Mouse (Mus musculus) CH12.LX (cell line): Measurements from ENCODE around the gene Cdh13. TPM values are rescaled to one million over a fixed set of nuclear protein-coding genes. Genes with fewer than 3 reads are reported as not detected.

Experiments
- DNase-seq: peaks from one replicate; pipeline ENCODE4 v3.0.0-alpha.2; 2013; ENCODE audit errors: extremely low read depth
- H3K27ac ChIP-seq: 2 replicates; pipeline ENCODE4 v1.5.1; 2012; ENCODE audit warnings: low read depth, mild to moderate bottlenecking, control low read depth, moderate library complexity; ENCODE audit not compliant: insufficient read depth
- H3K27me3 ChIP-seq: replicated peaks from 2 replicates; pipeline ENCODE3; 2012; ENCODE audit warnings: inconsistent platforms
- H3K36me3 ChIP-seq, 2 experiments: replicated peaks in 1 of 2; 2 replicates each; pipeline versions ENCODE3 to v1.6.1; 2012; ENCODE audit warnings: inconsistent platforms in 1 of 2, low read length in 1 of 2, mild to moderate bottlenecking in 1 of 2, mixed read lengths in 1 of 2, moderate library complexity in 1 of 2; ENCODE audit not compliant: control insufficient read depth in 1 of 2, insufficient read depth in 1 of 2
- H3K4me1 ChIP-seq, 2 experiments: 2 replicates each; pipeline ENCODE4 v1.6.1; 2012; ENCODE audit warnings: inconsistent platforms in 1 of 2, moderate library complexity in 1 of 2; ENCODE audit not compliant: insufficient read depth in 2 of 2, control insufficient read depth in 1 of 2
- H3K4me2 ChIP-seq: 2 replicates; pipeline ENCODE4 v1.6.1; 2012; ENCODE audit warnings: low read depth, mild to moderate bottlenecking, control low read depth; ENCODE audit not compliant: poor library complexity, insufficient read depth, severe bottlenecking
- H3K4me3 ChIP-seq, 3 experiments: fragments of 150-350 bp in 1 of 3; sonication (generic) in 1 of 3; replicated peaks in 1 of 3; 2 replicates each; pipeline versions ENCODE3 to v1.5.1; 2011 to 2012; ENCODE audit warnings: low read depth in 2 of 3, low read length in 2 of 3, mild to moderate bottlenecking in 2 of 3, moderate library complexity in 2 of 3, control low read depth in 1 of 3, improper control_type of control experiment in 1 of 3, inconsistent platforms in 1 of 3, mixed read lengths in 1 of 3; ENCODE audit not compliant: poor library complexity in 1 of 3
- H3K79me2 ChIP-seq: replicated peaks from 2 replicates; pipeline ENCODE4 v1.6.1; 2012; ENCODE audit warnings: mild to moderate bottlenecking, moderate library complexity; ENCODE audit not compliant: control insufficient read depth, poor library complexity, insufficient read depth, severe bottlenecking; ENCODE audit errors: extremely low read depth
- H3K9ac ChIP-seq: 2 replicates; pipeline ENCODE4 v1.6.1; 2012; ENCODE audit warnings: low read depth, mild to moderate bottlenecking, control low read depth, moderate library complexity; ENCODE audit not compliant: insufficient read depth
- H3K9me3 ChIP-seq: replicated peaks from 2 replicates; pipeline ENCODE3; 2012; ENCODE audit warnings: low read length, inconsistent platforms, mixed read lengths
- BHLHE40 ChIP-seq: IDR thresholded peaks from 2 replicates; pipeline ENCODE4 v1.6.1; 2011; ENCODE audit warnings: mild to moderate bottlenecking, low read depth, low read length, improper control_type of control experiment
- CHD2 ChIP-seq: IDR thresholded peaks from 2 replicates; pipeline ENCODE4 v1.6.1; 2011; ENCODE audit warnings: low read length, improper control_type of control experiment
- CTCF ChIP-seq, 2 experiments: IDR thresholded peaks in 1 of 2; conservative IDR thresholded peaks in 1 of 2; 2 replicates each; pipeline ENCODE4 v1.5.1; 2011 to 2012; ENCODE audit warnings: low read depth in 2 of 2, low read length in 2 of 2, improper control_type of control experiment in 1 of 2, inconsistent platforms in 1 of 2, mild to moderate bottlenecking in 1 of 2, moderate library complexity in 1 of 2
- EP300 ChIP-seq: IDR thresholded peaks from 2 replicates; pipeline ENCODE4 v1.6.1; 2011; ENCODE audit warnings: low read length, improper control_type of control experiment
- GABPA ChIP-seq: IDR thresholded peaks from 2 replicates; pipeline ENCODE4 v1.6.1; 2012; ENCODE audit warnings: low read depth, low read length, improper control_type of control experiment, inconsistent platforms; ENCODE audit not compliant: insufficient replicate concordance
- MAFK ChIP-seq: IDR thresholded peaks from 2 replicates; pipeline ENCODE4 v1.6.1; 2011; ENCODE audit warnings: low read length, improper control_type of control experiment; ENCODE audit not compliant: insufficient replicate concordance
- MEF2A ChIP-seq: IDR thresholded peaks from 2 replicates; pipeline ENCODE4 v1.6.1; 2014; ENCODE audit warnings: low read depth, mild to moderate bottlenecking, inconsistent platforms, low read length, improper control_type of control experiment, borderline replicate concordance
- MXI1 ChIP-seq: IDR thresholded peaks from 2 replicates; pipeline ENCODE4 v1.6.1; 2011; ENCODE audit warnings: mild to moderate bottlenecking, low read depth, low read length, improper control_type of control experiment
- MYC ChIP-seq: IDR thresholded peaks from 2 replicates; pipeline ENCODE4 v1.6.1; 2011; ENCODE audit warnings: low read depth, mild to moderate bottlenecking, improper control_type of control experiment, low read length
- NRF1 ChIP-seq: IDR thresholded peaks from 2 replicates; pipeline ENCODE4 v1.6.1; 2014; ENCODE audit warnings: low read depth, mild to moderate bottlenecking, inconsistent platforms, low read length, improper control_type of control experiment, moderate library complexity
- PAX5 ChIP-seq: IDR thresholded peaks from 2 replicates; pipeline ENCODE4 v1.6.1; 2012; ENCODE audit warnings: low read length, inconsistent platforms, mixed read lengths
- POLR2AphosphoS2 ChIP-seq: IDR thresholded peaks from 2 replicates; pipeline ENCODE4 v1.6.1; 2011; ENCODE audit warnings: low read depth, low read length, improper control_type of control experiment
- RAD21 ChIP-seq: IDR thresholded peaks from 2 replicates; pipeline ENCODE4 v1.6.1; 2011; ENCODE audit warnings: low read depth, mild to moderate bottlenecking, low read length, improper control_type of control experiment, moderate library complexity
- USF2 ChIP-seq: conservative IDR thresholded peaks from 2 replicates; pipeline ENCODE4 v1.6.1; 2011; ENCODE audit warnings: low read depth, low read length, improper control_type of control experiment
- ZC3H11A ChIP-seq: IDR thresholded peaks from 2 replicates; pipeline ENCODE4 v1.6.1; 2012; ENCODE audit warnings: low read depth, mild to moderate bottlenecking, inconsistent platforms, low read length, improper control_type of control experiment
- ZMIZ1 ChIP-seq: IDR thresholded peaks from 2 replicates; pipeline ENCODE4 v1.6.1; 2012; ENCODE audit warnings: low read depth, mild to moderate bottlenecking, inconsistent platforms, low read length, improper control_type of control experiment
- ZNF384 ChIP-seq: IDR thresholded peaks from 2 replicates; pipeline ENCODE4 v1.6.1; 2012; ENCODE audit warnings: low read depth, low read length, improper control_type of control experiment, inconsistent platforms
- dilution Hi-C: fragments of 300-500 bp; cut with MboI; formaldehyde crosslinking; loops from 2 replicates; pipeline ENCODE4 v1.14.3; 2020; ENCODE audit warnings: low sequenced_read_pairs; ENCODE audit not compliant: extremely low pct_unique_long_range_greater_than_20kb, extremely low pct_ligation_motif_present
- in situ Hi-C: fragments of 300-500 bp; cut with MboI; formaldehyde crosslinking; loops from 3 replicates; pipeline ENCODE4 v1.14.3; 2019; ENCODE audit warnings: low sequenced_read_pairs, low pct_ligation_motif_present, low pct_unique_long_range_greater_than_20kb, mixed read lengths
- polyA plus RNA-seq: library from polyadenylated mRNA; unstranded; fragments of >175 nt; gene quantifications from 2 replicates; pipeline ENCODE4 v1.2.1, GENCODE M21; 2012; ENCODE audit warnings: low read depth; ENCODE audit not compliant: insufficient read length
- total RNA-seq, 2 experiments: library from RNA; depleted of rRNA; stranded (reverse); fragments of 300-350 nt in 1 of 2; fragments of >200 nt in 1 of 2; gene quantifications; 2 replicates each; pipeline ENCODE4 v1.2.3; 2012 to 2014

The Cdh13 gene
- total and polyA plus RNA-seq, 3 experiments, result not detected

- H3K9me3 ChIP-seq, result peaks cover 97% of the 10 kb centered on the region
Measured at GRCm38 (mm10) chr8:118339711-118340110, 56.2 kb downstream of the Cdh13 start.

GRCm38 (mm10) chr8:118343267-118343666, 59.7 kb downstream of the Cdh13 start:
- no peak for TF ChIP-seq USF2
- TF ChIP-seq ZMIZ1, result no peak
- no peak for TF ChIP-seq POLR2AphosphoS2
- no peak for TF ChIP-seq MAFK
- no peak for TF ChIP-seq EP300
- TF ChIP-seq RAD21, result no peak
- TF ChIP-seq CTCF (conservative IDR thresholded peaks at IDR 0.05 in 1 of 2, IDR thresholded peaks at IDR 0.05 in 1 of 2; ENCODE audit: low read depth in 2 of 2, low read length in 2 of 2), result no peak
- TF ChIP-seq GABPA, result no peak
- H3K4me2 ChIP-seq, result no peak overlapping the region
- no peak overlapping the region for H3K27ac ChIP-seq
- dilution Hi-C loops (no loop called here), in situ Hi-C loops (no loop called here)
- H3K4me1 ChIP-seq, result no peaks in the 10 kb centered on the region
- no peak for DNase-seq
- no peaks in the 10 kb centered on the region for H3K27me3 ChIP-seq
- H3K9me3 ChIP-seq, result peaks cover 94% of the 10 kb centered on the region
- no peak overlapping the region for H3K9ac ChIP-seq
- H3K36me3 ChIP-seq, result no peaks in the 10 kb centered on the region
- H3K4me3 ChIP-seq, result no peak overlapping the region
- no peaks in the 10 kb centered on the region for H3K79me2 ChIP-seq

More at GRCm38 (mm10) chr8:118339711-118340110, 56.2 kb downstream of the Cdh13 start:
- Histone ChIP-seq H3K36me3 (no peaks in the 10 kb centered on the region), H3K27ac (no peak overlapping the region), H3K4me3 (no peak overlapping the region), H3K79me2 (no peaks in the 10 kb centered on the region), H3K4me2 (no peak overlapping the region), H3K4me1 (no peaks in the 10 kb centered on the region), H3K9ac (no peak overlapping the region), H3K27me3 (no peaks in the 10 kb centered on the region)
- TF ChIP-seq ZC3H11A, result no peak
- TF ChIP-seq ZNF384, result no peak
- no peak for TF ChIP-seq RAD21
- no peak for TF ChIP-seq BHLHE40
- TF ChIP-seq NRF1, result no peak
- no peak for TF ChIP-seq MEF2A
- in situ Hi-C loops, result no loop called here
- DNase-seq, result no peak
- dilution Hi-C loops, result no loop called here

- H3K27ac ChIP-seq, result no peak overlapping the region
- H3K4me2 ChIP-seq, result no peak overlapping the region
- H3K4me3 ChIP-seq, result no peak overlapping the region
- DNase-seq, result no peak
- TF ChIP-seq MXI1 (no peak), BHLHE40 (no peak), PAX5 (no peak), CHD2 (no peak), USF2 (no peak), MYC (no peak)
- no peaks in the 10 kb centered on the region for H3K27me3 ChIP-seq
- no peaks in the 10 kb centered on the region for H3K36me3 ChIP-seq
- H3K4me1 ChIP-seq, result no peaks in the 10 kb centered on the region
- no peak overlapping the region for H3K9ac ChIP-seq
- H3K79me2 ChIP-seq, result no peaks in the 10 kb centered on the region
- dilution Hi-C loops, result no loop called here
- peaks cover 89% of the 10 kb centered on the region for H3K9me3 ChIP-seq
- in situ Hi-C loops, result no loop called here
Measured at GRCm38 (mm10) chr8:118348710-118349489, 65.4 kb downstream of the Cdh13 start.
